Mouse (Mus musculus) hindbrain, embryonic 16.5 days (tissue): Measurements from ENCODE around the gene Gab2. TPM values are rescaled to one million over a fixed set of nuclear protein-coding genes. Genes with fewer than 3 reads are reported as not detected.

Source experiments
- ATAC-seq: fragments of 200-750 bp; cut with Nextera tagmentation; 2 replicates; pipeline ENCODE4 v1.8.0; 2017; ENCODE audit warnings: moderate TSS enrichment, moderate library complexity
- H3K27ac ChIP-seq: fragments of 300-500 bp; sonication (generic); 2 replicates; pipeline ENCODE4 v1.5.1; 2014; ENCODE audit warnings: low read depth, mild to moderate bottlenecking, control low read depth, low read length, moderate library complexity
- H3K27me3 ChIP-seq: fragments of 300-500 bp; sonication (generic); replicated peaks from 2 replicates; pipeline ENCODE4 v1.6.1; 2014; ENCODE audit warnings: low read length; ENCODE audit not compliant: control insufficient read depth, insufficient read depth
- H3K36me3 ChIP-seq: fragments of 300-500 bp; sonication (generic); 2 replicates; pipeline ENCODE4 v1.6.1; 2014; ENCODE audit warnings: mild to moderate bottlenecking, low read length, moderate library complexity, mixed read lengths; ENCODE audit not compliant: control insufficient read depth, insufficient read depth
- H3K4me1 ChIP-seq: fragments of 300-500 bp; sonication (generic); 2 replicates; pipeline ENCODE4 v1.6.1; 2014; ENCODE audit warnings: low read depth, low read length; ENCODE audit not compliant: control insufficient read depth, insufficient read depth
- H3K4me2 ChIP-seq: fragments of 300-500 bp; sonication (generic); 2 replicates; pipeline ENCODE4 v1.6.1; 2014; ENCODE audit warnings: mild to moderate bottlenecking, low read length, control low read depth, moderate library complexity
- H3K4me3 ChIP-seq: fragments of 300-500 bp; sonication (generic); 2 replicates; pipeline ENCODE4 v1.5.1; 2014; ENCODE audit warnings: mild to moderate bottlenecking, low read length, control low read depth, moderate library complexity
- H3K9ac ChIP-seq: fragments of 300-500 bp; sonication (generic); 2 replicates; pipeline ENCODE4 v1.6.1; 2014; ENCODE audit warnings: low read depth, mild to moderate bottlenecking, control low read depth, low read length, moderate library complexity
- H3K9me3 ChIP-seq: fragments of 300-500 bp; sonication (generic); 2 replicates; pipeline ENCODE4 v1.6.1; 2014; ENCODE audit warnings: mild to moderate bottlenecking, low read length, moderate library complexity; ENCODE audit not compliant: control insufficient read depth
- WGBS: fragments of 180-500 bp; shearing (Covaris S2); extraction: QIAGEN DNeasy Blood & Tissue Kit; methylation state at CpG from one replicate; pipeline ENCODE4 v1.1.7; 2014; 5-methylcytosine and 5-hydroxymethylcytosine counted together
- polyA plus RNA-seq: library from polyadenylated mRNA; unstranded; fragments of >200 nt; fragmentation: Nextera tagmentation; extraction: Ambion mirVana; gene quantifications from 2 replicates; pipeline ENCODE4 v1.2.1, GENCODE M21; 2015

Gene Gab2
- polyA plus RNA-seq, result 14.1 and 17.7 TPM in 2 replicates

GRCm38 (mm10) chr7:97081242-97081958 lies at the start of gene Gab2:
TSS of gene Gab2 (plus strand) at chr7:97081586.
- Histone ChIP-seq H3K4me3 (peak within 1 kb of the TSS; percentile 93), H3K36me3 (no peaks in the 10 kb centered on the region), H3K9me3 (no peaks in the 10 kb centered on the region), H3K4me2 (peak within 1 kb of the TSS; percentile 86), H3K9ac (peak within 1 kb of the TSS; percentile 94), H3K27ac (peak within 1 kb of the TSS; percentile 86), H3K27me3 (no peaks in the 10 kb centered on the region), H3K4me1 (peaks cover 9% of the 10 kb centered on the region)
- ATAC-seq, result peak; percentile 82
- under 1% methylated on average over 44 of the region's 83 CpGs for WGBS

GRCm38 (mm10) chr7:97032412-97032811 lies 49.0 kb upstream of the Gab2 start:
- H3K4me2 ChIP-seq, result no peak overlapping the region
- no peaks in the 10 kb centered on the region for H3K4me1 ChIP-seq
- 84% methylated on average over 2 of the region's 2 CpGs for WGBS
- no peak overlapping the region for H3K4me3 ChIP-seq
- no peaks in the 10 kb centered on the region for H3K36me3 ChIP-seq
- H3K27ac ChIP-seq, result no peak overlapping the region
- H3K9ac ChIP-seq, result no peak overlapping the region
- no peak for ATAC-seq
- H3K27me3 ChIP-seq, result no peaks in the 10 kb centered on the region
- no peaks in the 10 kb centered on the region for H3K9me3 ChIP-seq

- Histone ChIP-seq H3K27me3 (no peaks in the 10 kb centered on the region), H3K9ac (no peak overlapping the region), H3K4me3 (no peak overlapping the region), H3K27ac (no peak overlapping the region), H3K9me3 (no peaks in the 10 kb centered on the region), H3K4me2 (no peak overlapping the region), H3K4me1 (no peaks in the 10 kb centered on the region), H3K36me3 (no peaks in the 10 kb centered on the region)
- no peak for ATAC-seq
- 58% methylated on average over 4 of the region's 4 CpGs for WGBS
These were observed 41.7 kb upstream of the Gab2 start for GRCm38 (mm10) chr7:97039641-97040040.

GRCm38 (mm10) chr7:97041868-97042449 lies 39.4 kb upstream of the Gab2 start:
- Histone ChIP-seq H3K4me3 (no peak overlapping the region), H3K4me2 (no peak overlapping the region), H3K9me3 (no peaks in the 10 kb centered on the region), H3K27me3 (no peaks in the 10 kb centered on the region), H3K36me3 (no peaks in the 10 kb centered on the region), H3K4me1 (no peaks in the 10 kb centered on the region), H3K9ac (no peak overlapping the region), H3K27ac (no peak overlapping the region)
- WGBS, result 87% methylated on average over 6 of the region's 6 CpGs
- no peak for ATAC-seq

- no peak overlapping the region for H3K27ac ChIP-seq
- no peak overlapping the region for H3K4me2 ChIP-seq
- no peak overlapping the region for H3K9ac ChIP-seq
- 98% methylated on average over 1 of the region's 1 CpGs for WGBS
- H3K9me3 ChIP-seq, result no peaks in the 10 kb centered on the region
- H3K27me3 ChIP-seq, result no peaks in the 10 kb centered on the region
- H3K4me1 ChIP-seq, result no peaks in the 10 kb centered on the region
- no peak overlapping the region for H3K4me3 ChIP-seq
- H3K36me3 ChIP-seq, result no peaks in the 10 kb centered on the region
- no peak for ATAC-seq
These were observed 38.4 kb upstream of the Gab2 start for GRCm38 (mm10) chr7:97042981-97043380.

GRCm38 (mm10) chr7:97060966-97061365 lies 20.4 kb upstream of the Gab2 start:
- 93% methylated on average over 2 of the region's 2 CpGs for WGBS
- ATAC-seq, result no peak
- no peaks in the 10 kb centered on the region for H3K9me3 ChIP-seq

GRCm38 (mm10) chr7:97071512-97071911 lies 9.9 kb upstream of the Gab2 start:
- ATAC-seq, result no peak
- Histone ChIP-seq H3K36me3 (no peaks in the 10 kb centered on the region), H3K9ac (no peak overlapping the region), H3K9me3 (no peaks in the 10 kb centered on the region), H3K4me2 (no peak overlapping the region), H3K4me3 (no peak overlapping the region), H3K27ac (no peak overlapping the region), H3K27me3 (no peaks in the 10 kb centered on the region), H3K4me1 (no peaks in the 10 kb centered on the region)
- 86% methylated on average over 3 of the region's 3 CpGs for WGBS

More at GRCm38 (mm10) chr7:97060966-97061365, 20.4 kb upstream of the Gab2 start:
- Histone ChIP-seq H3K27ac (no peak overlapping the region), H3K27me3 (no peaks in the 10 kb centered on the region), H3K36me3 (peaks cover 9% of the 10 kb centered on the region), H3K4me2 (no peak overlapping the region), H3K4me1 (no peaks in the 10 kb centered on the region), H3K4me3 (no peak overlapping the region), H3K9ac (no peak overlapping the region)

GRCm38 (mm10) chr7:97072061-97072460 lies 9.3 kb upstream of the Gab2 start:
- Histone ChIP-seq H3K27ac (no peak overlapping the region), H3K36me3 (no peaks in the 10 kb centered on the region), H3K4me1 (no peaks in the 10 kb centered on the region), H3K9ac (no peak overlapping the region), H3K27me3 (no peaks in the 10 kb centered on the region), H3K4me2 (no peak overlapping the region), H3K4me3 (no peak overlapping the region), H3K9me3 (no peaks in the 10 kb centered on the region)
- no peak for ATAC-seq
- 86% methylated on average over 5 of the region's 5 CpGs for WGBS

GRCm38 (mm10) chr7:97074974-97075373 lies 6.4 kb upstream of the Gab2 start:
- Histone ChIP-seq H3K36me3 (no peaks in the 10 kb centered on the region), H3K27me3 (no peaks in the 10 kb centered on the region), H3K27ac (no peak overlapping the region), H3K4me2 (no peak overlapping the region), H3K9me3 (no peaks in the 10 kb centered on the region), H3K4me3 (no peak overlapping the region), H3K9ac (no peak overlapping the region), H3K4me1 (no peaks in the 10 kb centered on the region)
- WGBS, result 63% methylated on average over 1 of the region's 1 CpGs
- ATAC-seq, result no peak
